ENCODE assay signal across 8 mouse cellular contexts in the genomic region with DNA sequence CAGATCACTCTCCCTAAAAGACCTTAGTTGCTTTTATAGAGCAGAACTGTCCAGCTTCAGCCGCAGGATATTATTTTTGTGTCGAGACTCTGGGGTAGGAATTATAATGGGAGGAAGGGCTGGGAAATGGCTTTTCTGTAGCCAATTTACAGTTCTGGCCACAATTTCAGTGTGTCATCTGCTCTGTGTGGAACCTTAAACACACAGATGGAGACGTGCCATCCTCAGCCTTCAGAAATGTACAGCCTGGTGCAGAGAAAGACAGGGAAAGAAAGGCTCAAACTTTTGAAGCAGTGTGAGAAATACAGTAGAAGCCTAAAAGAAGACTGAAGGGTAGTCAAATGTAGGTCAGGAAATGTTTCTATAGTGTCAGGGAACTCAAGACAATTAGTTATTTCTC.
"Had no signal": no experiment of that assay in that cellular context is flagged by ENCODE, and none has a peak within 500 bp of the region (broad histone marks: within the 10 kb centered on the region; RNA-seq: fewer than 3 reads in every experiment).

No protein-coding gene starts in this region.

- DNase-seq: kidney, adult 18-20 months; kidney, postnatal 10 days; kidney, postnatal 4 days; liver; liver, embryonic 13.5 days; liver, postnatal 0 days; thymus, postnatal 36 days had no signal

- ATAC-seq: liver, postnatal 0 days; midbrain, embryonic 16.5 days had no signal
